Mouse (Mus musculus): ENCODE data around the gene Tgfb1i1. TPM values are rescaled to one million over a fixed set of nuclear protein-coding genes. Genes with fewer than 3 reads are reported as not detected.

Tgfb1i1 gene
- 18.4 TPM for polyA plus RNA-seq (2014; fragmentation: Illumina TruSeq; extraction: RNeasy Lipid Tissue Mini Kit (QIAGEN cat#74804))

DNA sequence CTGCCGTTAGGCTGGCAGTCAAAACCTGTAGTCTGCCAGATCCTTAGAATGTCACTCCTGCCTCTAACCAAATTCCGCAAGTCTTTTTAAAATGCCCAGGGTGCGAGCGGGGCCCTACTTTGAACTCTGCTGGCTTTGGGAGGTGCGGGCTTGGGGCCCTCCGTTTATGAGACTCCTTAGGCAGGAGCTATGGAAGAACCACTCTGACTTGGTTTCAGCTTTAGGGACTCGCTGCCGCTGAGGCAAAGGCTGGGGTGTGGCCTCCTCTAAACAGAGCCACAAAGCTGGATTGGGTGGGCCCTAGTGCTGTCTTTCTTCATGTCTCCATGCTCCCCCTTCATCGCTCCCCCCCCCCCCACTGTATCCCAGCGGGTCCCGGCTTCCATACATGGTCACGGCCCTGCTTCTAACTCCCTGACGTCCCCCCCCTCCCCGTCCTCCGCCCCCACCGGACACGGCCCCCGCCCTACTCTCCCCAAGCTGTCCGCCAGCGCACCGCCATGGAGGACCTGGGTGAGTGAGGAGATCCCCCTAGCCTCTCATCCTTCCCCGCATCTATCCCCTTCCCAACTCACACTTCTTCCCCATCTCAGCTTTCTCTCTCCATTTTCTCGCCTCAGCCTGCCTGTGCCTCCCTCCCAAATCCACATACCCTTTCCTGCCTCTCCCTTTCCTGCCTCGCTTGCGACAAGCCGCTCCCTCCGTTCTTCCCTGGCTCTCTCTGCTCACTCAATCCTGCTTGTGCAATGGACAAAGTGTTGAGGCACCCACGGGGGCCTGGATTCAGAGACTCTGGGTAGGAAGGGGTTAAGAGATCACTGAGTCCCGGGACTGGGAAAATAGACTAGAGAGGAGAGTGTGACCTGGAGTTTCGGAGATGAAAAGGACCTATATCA is at the start of gene Tgfb1i1:
Tgfb1i1 (plus strand) TSS at position 317 of the 896 bp plus-strand sequence.

GRCm38 (mm10) chr7:128206152-128206551 is 40.5 kb upstream of the Tgfb1i1 start, which contains the start of gene Cox6a2:
Cox6a2 (minus strand) TSS chr7:128206387.

GRCm38 (mm10) chr7:128236856-128237592 is 9.6 kb upstream of the Tgfb1i1 start, which contains the start of gene Armc5:
Armc5 (plus strand) TSS chr7:128237342.

GRCm38 (mm10) chr7:128237927-128238778 is 8.5 kb upstream of the Tgfb1i1 start, which contains the start of gene 9130023H24Rik:
9130023H24Rik (minus strand) TSS chr7:128238031.

GRCm38 (mm10) chr7:128265411-128265810 is 18.8 kb downstream of the Tgfb1i1 start, which contains the start of gene Slc5a2:
Slc5a2 (plus strand) TSS chr7:128265657.

DNA sequence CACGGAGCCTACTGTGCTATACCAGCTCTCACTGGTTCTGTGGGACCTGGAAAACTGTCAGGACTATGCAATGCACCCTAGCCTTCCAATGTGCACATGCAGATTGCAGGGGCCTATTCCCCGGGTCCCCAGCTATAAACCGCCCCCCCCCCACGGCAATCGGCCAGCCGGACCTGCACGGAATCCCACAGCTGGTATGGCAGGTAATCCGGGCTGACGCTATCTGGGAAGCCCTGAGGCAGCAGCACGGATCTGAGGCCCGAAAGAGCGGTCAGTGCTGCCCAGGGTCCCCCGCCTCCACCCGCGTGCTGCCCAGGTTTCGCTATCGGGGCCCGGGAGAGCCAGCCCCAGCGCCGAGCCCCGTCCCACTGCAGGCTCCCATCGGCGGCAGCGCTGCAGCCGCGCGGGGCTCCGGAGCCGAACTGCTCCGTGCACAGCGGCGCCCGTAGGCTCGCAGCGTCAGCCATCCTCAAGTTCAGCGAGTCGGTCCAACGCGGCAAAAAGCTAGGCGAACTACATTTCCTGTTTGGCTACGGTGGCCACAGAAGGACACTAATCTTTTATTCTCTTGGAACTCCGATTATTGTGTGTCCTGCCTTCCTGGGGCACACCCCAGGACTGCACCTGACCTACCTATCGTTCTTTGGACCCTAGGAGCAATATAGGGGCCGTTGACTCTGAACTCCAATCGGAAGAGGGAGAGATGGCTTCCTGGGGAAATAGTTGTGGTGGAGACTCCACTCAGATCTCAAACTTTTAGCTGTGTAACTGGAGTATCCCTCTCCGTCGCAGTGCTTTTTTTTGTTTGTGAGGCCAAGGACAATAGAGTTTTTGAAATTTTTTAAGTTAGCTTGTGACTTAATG is 51.2 kb downstream of the Tgfb1i1 start, which contains the start of gene BC017158:
BC017158 (minus strand) TSS at position 554 of the 864 bp plus-strand sequence.

Other genes starting within 250 kb of the Tgfb1i1 start
- not detected for gene Trim72, start 242.9 kb upstream of the Tgfb1i1 start, polyA plus RNA-seq (2014; fragmentation: Illumina TruSeq; extraction: RNeasy Lipid Tissue Mini Kit (QIAGEN cat#74804))
- 5.8 TPM for gene Itgam, start 184.2 kb upstream of the Tgfb1i1 start, polyA plus RNA-seq (2014; fragmentation: Illumina TruSeq; extraction: RNeasy Lipid Tissue Mini Kit (QIAGEN cat#74804))
- gene Gm49368, start 184.1 kb upstream of the Tgfb1i1 start, polyA plus RNA-seq (2014; fragmentation: Illumina TruSeq; extraction: RNeasy Lipid Tissue Mini Kit (QIAGEN cat#74804)) = not detected
- 5.0 TPM for gene Itgax, start 117.3 kb upstream of the Tgfb1i1 start, polyA plus RNA-seq (2014; fragmentation: Illumina TruSeq; extraction: RNeasy Lipid Tissue Mini Kit (QIAGEN cat#74804))
- gene Itgad, start 92.4 kb upstream of the Tgfb1i1 start, polyA plus RNA-seq (2014; fragmentation: Illumina TruSeq; extraction: RNeasy Lipid Tissue Mini Kit (QIAGEN cat#74804)) = not detected
- not detected for gene Cox6a2, start 40.4 kb upstream of the Tgfb1i1 start, polyA plus RNA-seq (2014; fragmentation: Illumina TruSeq; extraction: RNeasy Lipid Tissue Mini Kit (QIAGEN cat#74804))
- 0.26 TPM for gene Armc5, start 9.5 kb upstream of the Tgfb1i1 start, polyA plus RNA-seq (2014; fragmentation: Illumina TruSeq; extraction: RNeasy Lipid Tissue Mini Kit (QIAGEN cat#74804))
- gene 9130023H24Rik, start 8.8 kb upstream of the Tgfb1i1 start, polyA plus RNA-seq (2014; fragmentation: Illumina TruSeq; extraction: RNeasy Lipid Tissue Mini Kit (QIAGEN cat#74804)) = 7.0 TPM
- gene Slc5a2, start 18.8 kb downstream of the Tgfb1i1 start, polyA plus RNA-seq (2014; fragmentation: Illumina TruSeq; extraction: RNeasy Lipid Tissue Mini Kit (QIAGEN cat#74804)) = not detected
- gene BC017158, start 51.4 kb downstream of the Tgfb1i1 start, polyA plus RNA-seq (2014; fragmentation: Illumina TruSeq; extraction: RNeasy Lipid Tissue Mini Kit (QIAGEN cat#74804)) = 4.8 TPM
- gene Rgs10, start 171.9 kb downstream of the Tgfb1i1 start, polyA plus RNA-seq (2014; fragmentation: Illumina TruSeq; extraction: RNeasy Lipid Tissue Mini Kit (QIAGEN cat#74804)) = 32.8 TPM
- 137 TPM for gene Tial1, start 214.9 kb downstream of the Tgfb1i1 start, polyA plus RNA-seq (2014; fragmentation: Illumina TruSeq; extraction: RNeasy Lipid Tissue Mini Kit (QIAGEN cat#74804))